Mouse (Mus musculus) WW6 (cell line): ENCODE results near the gene Dppa4.

ENCODE experiments used
- DNase-seq: peaks from one replicate; pipeline ENCODE4 v3.0.0-alpha.2; 2013; ENCODE audit warnings: low read depth, low spot score

The Dppa4 gene

DNA sequence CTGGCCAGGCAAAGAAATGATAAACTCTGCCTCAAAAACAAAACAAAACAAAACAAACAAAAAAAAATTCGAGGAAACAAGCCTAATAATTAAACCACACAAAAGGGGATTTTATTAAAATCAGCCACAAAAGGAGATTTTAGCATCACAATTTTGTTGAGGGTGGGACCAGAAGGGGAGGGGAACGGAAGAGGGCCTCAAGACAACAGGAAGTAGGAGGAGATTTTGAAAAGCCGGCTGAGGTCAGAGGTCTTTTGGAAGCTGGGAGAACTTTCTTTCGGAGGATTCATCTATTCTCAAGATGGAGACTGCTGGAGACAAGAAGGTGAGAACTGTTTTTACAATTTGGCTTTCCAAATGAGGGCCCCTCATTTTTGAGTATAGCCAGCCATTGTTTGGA, at the start of gene Dppa4:
Gene Dppa4 (plus strand): TSS at position 217 of the 400 bp plus-strand sequence.
- DNase-seq, result no peak

- no peak for DNase-seq
These were observed 48.5 kb upstream of the Dppa4 start for GRCm38 (mm10) chr16:48234999-48235398.

DNA sequence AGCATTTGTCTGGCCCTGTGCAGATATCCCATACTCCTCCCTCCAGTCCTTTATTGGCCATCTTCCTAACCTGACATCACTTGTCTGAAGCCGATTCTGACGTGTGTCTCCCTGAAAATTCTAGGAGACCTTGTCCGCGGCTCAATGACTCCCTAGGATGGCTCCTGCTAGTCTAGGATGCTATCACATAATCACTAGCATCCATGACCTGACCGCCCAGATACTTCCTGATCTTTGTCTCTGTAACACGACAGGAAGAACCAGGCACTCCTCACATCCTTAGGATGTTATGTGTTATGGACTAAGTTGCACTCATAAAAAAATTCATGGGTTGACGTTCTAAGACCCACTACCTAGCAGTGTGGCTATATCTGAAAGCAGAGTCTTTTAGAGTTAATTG, 45.9 kb upstream of the Dppa4 start:
- DNase-seq, result no peak

GRCm38 (mm10) chr16:48247044-48247661, 36.4 kb upstream of the Dppa4 start:
- DNase-seq, result no peak

GRCm38 (mm10) chr16:48252824-48253223, 30.7 kb upstream of the Dppa4 start:
- no peak for DNase-seq

- no peak for DNase-seq
These were observed 28.9 kb upstream of the Dppa4 start for GRCm38 (mm10) chr16:48254584-48254983.

- DNase-seq, result no peak
These were observed 24.0 kb upstream of the Dppa4 start for GRCm38 (mm10) chr16:48259519-48259918.

- no peak for DNase-seq
These were observed 20.6 kb upstream of the Dppa4 start for GRCm38 (mm10) chr16:48262901-48263300.

- DNase-seq, result no peak
These were observed 17.7 kb upstream of the Dppa4 start for GRCm38 (mm10) chr16:48265856-48266255.

DNA sequence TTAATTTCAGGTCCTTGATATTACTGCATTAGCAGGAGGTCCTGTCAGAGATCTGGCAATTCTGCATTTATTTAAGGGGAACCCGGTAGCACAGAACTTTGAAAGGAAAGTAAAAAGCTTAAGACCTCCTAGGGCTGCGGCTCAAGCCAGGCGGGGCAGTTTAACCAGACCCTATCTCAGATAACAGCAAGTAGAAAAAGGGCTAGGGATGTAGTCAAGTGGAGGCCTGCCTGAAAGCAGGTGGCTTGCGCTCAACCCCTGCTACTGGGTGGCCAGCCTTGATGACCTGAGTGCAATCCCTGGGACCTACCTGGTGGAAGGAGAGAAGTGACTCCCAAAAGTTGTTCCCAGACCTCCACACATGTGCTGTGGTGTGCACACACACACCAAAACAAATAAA, 6.6 kb upstream of the Dppa4 start:
- DNase-seq, result no peak

DNA sequence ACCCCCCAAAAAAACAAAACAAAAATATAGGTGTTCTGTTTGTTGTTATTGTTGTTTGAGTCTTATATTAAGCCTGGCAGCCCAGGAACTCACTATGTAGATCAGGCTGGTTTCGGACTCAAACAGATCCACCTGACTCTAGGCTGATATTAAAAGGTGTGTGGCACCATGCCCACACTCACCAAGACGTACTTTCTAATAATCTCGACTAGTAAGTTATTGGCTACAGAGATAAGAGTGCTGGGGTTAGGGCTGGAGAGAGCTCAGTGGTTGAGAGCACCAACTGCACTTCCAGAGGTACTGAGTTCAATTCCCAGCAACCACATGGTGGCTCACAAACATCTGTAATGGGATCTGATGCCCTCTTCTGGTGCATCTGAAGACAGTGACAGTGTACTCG, 2.6 kb upstream of the Dppa4 start:
- DNase-seq, result no peak

- DNase-seq, result no peak
These were observed 732 bp upstream of the Dppa4 start for GRCm38 (mm10) chr16:48282801-48283200.

GRCm38 (mm10) chr16:48285517-48285916, 2.0 kb downstream of the Dppa4 start:
- DNase-seq, result no peak

- DNase-seq, result no peak
These were observed 14.0 kb downstream of the Dppa4 start for GRCm38 (mm10) chr16:48297384-48298136.

DNA sequence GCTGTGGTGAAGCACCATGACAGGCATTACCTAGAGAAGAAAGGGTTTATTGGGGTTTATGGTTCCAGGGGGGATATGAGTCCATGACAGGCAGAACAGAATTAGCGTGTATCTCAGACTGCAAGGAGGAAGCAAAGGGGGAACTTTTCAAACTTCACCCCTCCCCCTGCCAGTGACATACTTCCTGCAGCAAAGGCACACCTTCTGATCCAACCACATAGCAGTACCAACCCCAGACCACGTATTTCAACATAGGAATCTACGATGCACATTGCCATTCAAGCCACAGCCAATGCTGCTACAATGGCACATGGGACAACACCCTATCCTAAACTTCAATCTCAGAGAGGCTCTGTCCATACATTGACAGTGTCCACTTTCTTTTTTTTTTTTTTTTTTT, 16.4 kb downstream of the Dppa4 start:
- DNase-seq, result no peak

DNA sequence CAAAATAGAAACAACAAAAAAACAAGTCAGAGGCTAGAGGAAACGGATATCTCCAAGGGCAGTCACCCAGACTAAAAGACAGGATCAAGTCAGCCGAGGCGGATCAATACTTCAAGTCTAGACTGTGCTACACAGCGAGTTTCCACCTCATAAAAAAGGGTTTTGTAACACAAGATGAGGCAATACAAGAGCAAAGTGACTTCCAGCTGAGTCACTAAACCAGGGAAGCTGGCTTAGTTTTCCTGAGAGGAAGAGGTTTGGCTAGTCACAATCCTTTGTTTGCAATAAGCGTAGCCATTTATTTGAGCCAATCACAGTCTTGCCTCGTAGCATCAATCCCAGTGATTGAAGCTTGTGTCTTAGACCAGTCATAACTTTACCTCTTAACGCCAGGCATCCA, 20.0 kb downstream of the Dppa4 start, which contains the start of gene Dppa2:
Gene Dppa2 (plus strand): TSS at position 400 of the 400 bp plus-strand sequence.
- DNase-seq, result peak; percentile 59

DNA sequence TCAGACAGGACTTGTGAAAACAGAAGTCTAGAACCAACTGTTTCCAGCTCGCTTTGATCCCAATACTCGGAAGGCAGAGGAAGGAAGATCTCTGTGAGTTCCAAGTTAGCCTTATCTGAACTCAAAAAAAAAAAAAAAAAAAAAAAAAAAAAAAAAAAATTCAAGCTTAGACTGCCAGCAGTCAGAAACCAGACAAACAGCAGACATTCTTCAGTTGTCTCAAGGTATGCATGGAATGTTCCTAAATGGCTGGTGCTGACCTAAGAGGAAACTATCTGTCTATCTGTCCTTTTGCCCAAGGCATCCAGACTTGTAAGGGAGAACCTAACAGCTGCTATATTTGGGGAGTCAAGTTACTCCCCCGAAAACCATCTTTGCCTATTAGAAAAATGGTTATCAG, 20.4 kb downstream of the Dppa4 start:
- no peak for DNase-seq

DNA sequence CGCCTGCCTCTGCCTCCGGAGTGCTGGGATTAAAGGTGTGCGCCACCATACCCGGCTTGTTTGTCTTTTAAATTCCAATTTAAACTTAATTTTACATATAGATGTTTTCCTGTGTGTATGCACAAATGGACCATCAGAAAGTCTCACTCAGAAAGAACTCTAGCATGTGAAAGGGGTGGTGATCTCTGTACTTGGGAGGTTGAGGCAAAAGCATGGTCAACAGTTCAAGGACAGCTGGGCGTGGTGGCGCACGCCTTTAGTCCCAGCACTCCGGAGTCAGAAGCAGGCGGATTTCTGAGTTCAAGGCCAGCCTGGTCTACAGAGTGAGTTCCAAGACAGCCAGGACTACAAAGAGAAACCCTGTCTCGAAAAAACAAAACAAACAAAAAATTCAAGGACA, 25.4 kb downstream of the Dppa4 start:
- peak; percentile 74 for DNase-seq

DNA sequence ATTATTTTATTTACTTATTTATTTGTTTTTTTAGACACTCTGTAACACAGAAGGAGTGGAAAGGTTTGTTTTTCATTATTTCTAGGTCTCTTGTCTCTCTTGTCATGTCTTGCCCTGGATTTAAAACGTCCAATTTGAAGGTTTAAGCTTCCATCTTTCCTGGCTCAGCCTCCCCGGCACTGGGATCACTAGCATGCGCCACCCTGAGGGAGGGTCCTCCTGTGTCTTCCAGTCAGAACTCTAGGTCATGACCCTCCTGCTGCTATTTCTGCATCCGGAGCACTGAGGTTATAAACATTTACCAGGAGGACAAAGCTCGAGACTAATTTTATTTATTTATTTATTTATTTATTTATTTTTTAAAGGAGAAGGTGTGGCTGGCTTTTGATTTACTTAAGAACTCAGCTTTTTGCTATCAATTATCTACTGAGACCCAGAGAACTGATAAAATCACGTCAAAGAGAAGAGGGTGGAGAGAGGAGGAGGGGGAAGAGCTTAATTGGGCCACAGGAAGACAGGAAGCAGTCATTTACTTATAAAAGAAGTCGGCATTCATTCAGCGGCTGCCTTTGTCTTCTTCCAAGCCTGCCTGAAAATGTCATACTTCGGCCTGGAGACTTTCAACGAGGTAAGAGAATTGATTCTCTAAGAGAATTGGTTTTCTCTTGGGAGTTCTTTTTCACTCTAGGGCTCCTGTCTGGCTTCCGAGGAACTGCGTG, 26.5 kb downstream of the Dppa4 start:
- no peak for DNase-seq

DNA sequence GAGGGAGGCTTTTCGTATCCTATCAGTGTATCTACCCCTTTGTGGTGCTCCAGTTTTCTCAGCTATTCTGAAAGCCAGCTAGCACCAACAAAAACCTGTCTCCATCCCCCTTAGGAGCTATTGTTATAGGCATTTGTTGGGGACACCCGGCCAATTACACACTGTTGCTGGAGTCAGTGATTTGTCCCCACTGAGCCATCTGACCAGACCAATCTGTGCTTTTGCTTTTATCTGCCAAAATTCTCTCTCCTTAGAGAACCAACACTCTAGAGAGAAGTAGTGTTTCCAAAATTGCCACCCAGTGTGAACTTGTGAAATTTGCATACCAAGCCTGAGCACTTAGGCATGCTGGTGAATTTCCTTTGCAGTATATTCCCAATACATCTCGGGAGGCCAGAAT, 31.8 kb downstream of the Dppa4 start:
- no peak for DNase-seq

- DNase-seq, result no peak
These were observed 37.2 kb downstream of the Dppa4 start for GRCm38 (mm10) chr16:48320781-48321180.

- no peak for DNase-seq
These were observed 39.6 kb downstream of the Dppa4 start for GRCm38 (mm10) chr16:48323133-48323532.
